Mouse (Mus musculus): ENCODE results near the gene Mfsd9. TPM values are rescaled to one million over a fixed set of nuclear protein-coding genes. Genes with fewer than 3 reads are reported as not detected.

Gene Mfsd9
- 0.99 and 1.4 TPM in 2 replicates for polyA plus RNA-seq (2016; fragmentation: Nextera tagmentation; extraction: Ambion mirVana)

DNA sequence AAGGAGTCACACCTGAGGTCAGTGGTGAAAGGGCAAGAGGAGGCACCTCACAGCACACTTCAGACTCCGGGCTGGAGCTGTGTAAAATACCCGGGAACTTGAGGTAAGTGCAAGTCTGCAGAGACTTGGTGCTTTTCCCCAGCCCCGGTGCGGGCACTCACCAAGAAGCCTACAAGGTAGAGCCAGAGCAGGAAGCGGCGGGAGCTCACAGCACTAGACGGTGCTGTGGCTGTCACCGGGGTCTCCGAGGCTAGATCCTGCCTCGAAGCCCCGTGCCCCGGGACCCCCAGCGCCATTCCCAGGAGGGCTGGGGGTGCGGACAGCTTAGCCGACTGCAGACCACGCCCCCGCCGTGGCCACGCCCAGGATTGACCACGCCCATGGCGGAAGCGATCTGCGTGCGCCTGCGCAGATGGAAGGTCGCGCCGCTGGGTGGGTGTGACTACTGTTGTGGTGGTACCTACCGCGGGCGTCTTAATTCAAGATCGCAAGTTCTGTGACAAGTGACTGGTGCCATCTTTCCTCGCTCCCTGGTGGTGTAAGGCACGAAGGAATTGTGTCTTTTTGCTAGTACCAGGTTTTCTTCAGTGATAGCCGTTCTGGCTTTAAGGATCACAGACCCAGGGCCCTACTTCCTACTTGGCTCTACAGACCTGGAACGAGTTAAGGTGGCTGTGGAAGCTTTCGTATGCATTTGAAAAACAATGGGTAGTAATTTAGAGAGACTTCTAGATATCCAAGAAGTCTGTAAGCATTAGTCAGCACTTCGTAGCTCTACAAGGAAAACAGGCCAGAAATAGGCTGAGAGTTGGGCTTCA lies at the start of gene Mfsd9:
Mfsd9 (minus strand) TSS at position 364 of the 818 bp plus-strand sequence.
- 6% methylated on average over 38 of the region's 38 CpGs for WGBS (ENCODE audit: insufficient replicate concordance)
- Histone ChIP-seq H3K9me3 (replicated peaks) (no peaks in the 10 kb centered on the region), H3K4me1 (peaks cover 12% of the 10 kb centered on the region), H3K27me3 (replicated peaks) (peaks cover 13% of the 10 kb centered on the region; the same call in 1 of the 2 replicates), H3K36me3 (no peaks in the 10 kb centered on the region), H3K27ac (peak within 1 kb of the TSS; percentile 43), H3K9ac (peak within 1 kb of the TSS; percentile 66), H3K4me3 (peak within 1 kb of the TSS; percentile 70), H3K4me2 (peak within 1 kb of the TSS; percentile 74)
- peak; percentile 95 for ATAC-seq

DNA sequence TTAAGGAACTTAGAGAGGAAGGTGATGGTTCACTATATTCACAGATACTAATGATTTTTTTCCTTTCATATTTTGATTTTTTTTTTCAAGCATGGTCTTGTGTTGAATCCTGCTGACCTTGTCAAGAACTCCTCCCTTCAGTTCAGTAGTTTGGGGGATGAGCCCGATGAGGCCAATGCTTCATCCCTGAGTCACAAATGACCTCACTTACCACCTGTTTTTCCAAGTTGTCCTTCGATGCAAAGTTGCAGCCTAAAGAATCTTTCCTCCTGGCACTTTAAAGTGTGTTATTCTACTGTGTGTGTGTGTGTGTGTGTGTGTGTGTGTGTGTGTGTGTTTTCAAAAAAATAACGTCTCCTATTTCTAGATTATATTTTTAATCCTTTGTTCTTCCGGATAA lies 45.0 kb upstream of the Mfsd9 start:
- Histone ChIP-seq H3K4me1 (no peaks in the 10 kb centered on the region), H3K27ac (no peak overlapping the region), H3K9ac (no peak overlapping the region), H3K36me3 (no peaks in the 10 kb centered on the region), H3K4me2 (no peak overlapping the region), H3K9me3 (replicated peaks) (no peaks in the 10 kb centered on the region), H3K27me3 (replicated peaks) (no peaks in the 10 kb centered on the region), H3K4me3 (no peak overlapping the region)
- ATAC-seq, result no peak
- WGBS (ENCODE audit: insufficient replicate concordance), result 65% methylated on average over 4 of the region's 4 CpGs

DNA sequence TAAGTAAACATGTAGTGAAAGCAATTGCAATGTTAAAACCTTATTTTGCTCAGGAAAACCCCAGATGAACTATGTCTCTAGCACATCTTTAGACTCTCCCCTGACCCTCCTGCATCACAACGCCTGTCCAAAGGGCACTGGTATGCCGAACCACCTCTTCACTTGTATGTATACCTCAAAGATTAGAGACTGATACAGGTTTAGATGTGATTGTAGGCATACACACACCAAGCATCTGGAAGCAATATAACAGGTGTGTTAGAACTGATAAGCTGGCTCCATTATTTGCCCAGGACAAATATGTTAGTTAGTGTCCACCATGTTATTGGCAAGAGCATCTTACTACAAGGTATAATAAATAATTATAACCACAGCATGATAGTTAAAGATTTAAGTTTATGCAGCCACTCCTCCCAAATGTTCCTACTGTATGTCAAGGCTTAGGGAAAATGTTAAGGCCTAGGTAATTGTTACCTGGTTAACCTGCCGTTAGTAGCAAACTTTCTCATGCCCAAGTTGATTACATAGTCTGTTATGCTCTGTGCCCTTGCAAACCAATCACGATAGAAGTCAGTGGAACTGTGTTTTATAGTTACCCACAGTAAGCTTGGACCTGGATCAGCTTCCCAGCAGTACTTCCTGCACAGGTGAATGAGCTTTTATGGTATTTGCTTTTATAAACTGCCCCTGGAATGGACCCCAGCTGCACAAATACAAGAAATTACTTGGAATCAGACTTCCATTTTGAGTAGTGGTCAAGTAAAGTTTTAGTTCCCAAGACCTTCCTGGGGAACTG lies 40.4 kb upstream of the Mfsd9 start:
- Histone ChIP-seq H3K27me3 (replicated peaks) (no peaks in the 10 kb centered on the region), H3K9ac (no peak overlapping the region), H3K27ac (no peak overlapping the region), H3K4me3 (no peak overlapping the region), H3K4me1 (no peaks in the 10 kb centered on the region), H3K9me3 (replicated peaks) (no peaks in the 10 kb centered on the region), H3K4me2 (no peak overlapping the region), H3K36me3 (no peaks in the 10 kb centered on the region)
- WGBS (ENCODE audit: insufficient replicate concordance), result 63% methylated on average over 4 of the region's 4 CpGs
- no peak for ATAC-seq

DNA sequence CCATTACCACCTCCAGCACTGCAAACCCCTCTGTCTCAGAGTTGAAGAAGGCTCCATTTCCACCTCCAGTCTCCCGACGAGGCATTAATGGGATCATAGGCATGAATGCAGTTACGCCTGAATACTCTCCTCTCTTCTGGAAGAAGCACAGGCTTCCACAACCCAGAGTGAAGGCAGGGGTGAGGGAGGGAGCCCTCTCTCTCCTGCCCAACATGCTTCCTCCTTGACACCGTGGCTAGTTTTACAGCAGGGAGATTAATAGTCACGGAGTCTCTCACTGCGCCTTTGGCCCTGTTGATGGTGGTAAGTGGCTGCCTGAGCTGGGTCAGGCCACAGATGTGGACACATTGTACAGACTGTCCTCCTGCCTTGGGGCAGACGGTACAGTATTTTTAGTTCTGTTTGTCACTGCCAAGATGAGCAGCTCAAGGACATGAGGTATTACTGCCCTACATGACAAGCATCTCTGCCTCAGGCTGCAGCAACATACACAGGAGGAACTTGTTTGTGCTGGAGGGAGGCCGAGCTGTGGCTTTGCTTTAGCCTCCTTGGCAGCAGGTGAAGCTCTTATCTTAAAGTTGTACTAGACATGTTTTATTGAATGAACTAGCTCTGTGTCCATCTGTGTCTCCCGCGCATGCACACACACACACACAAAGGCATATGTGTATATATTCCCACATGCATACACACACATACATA lies 38.9 kb upstream of the Mfsd9 start:
- Histone ChIP-seq H3K4me2 (no peak overlapping the region), H3K9me3 (replicated peaks) (no peaks in the 10 kb centered on the region), H3K9ac (no peak overlapping the region), H3K36me3 (no peaks in the 10 kb centered on the region), H3K4me3 (no peak overlapping the region), H3K27me3 (replicated peaks) (no peaks in the 10 kb centered on the region), H3K27ac (no peak overlapping the region), H3K4me1 (no peaks in the 10 kb centered on the region)
- WGBS (ENCODE audit: insufficient replicate concordance), result 56% methylated on average over 10 of the region's 10 CpGs
- no peak for ATAC-seq

DNA sequence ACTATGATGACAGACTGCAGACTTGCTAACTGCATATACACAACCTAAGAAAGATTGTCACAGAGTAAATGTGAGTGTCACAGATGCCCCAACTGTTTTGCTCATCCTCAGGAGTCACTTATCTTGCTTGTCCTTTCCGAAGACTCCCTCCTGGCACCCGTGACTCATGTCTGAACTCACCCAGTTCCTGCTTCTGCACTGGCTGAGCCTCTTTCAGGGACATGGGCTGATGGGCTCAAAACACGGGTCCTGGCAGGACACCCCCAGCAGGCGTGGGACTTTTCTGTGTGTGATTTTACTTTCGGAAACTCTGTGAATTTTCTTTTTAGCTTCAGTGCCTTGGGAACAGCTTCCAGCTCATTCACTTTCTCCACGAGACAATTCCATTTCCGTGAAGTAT lies 35.3 kb upstream of the Mfsd9 start:
- 55% methylated on average over 7 of the region's 7 CpGs for WGBS (ENCODE audit: insufficient replicate concordance)
- no peaks in the 10 kb centered on the region for H3K9me3 ChIP-seq (replicated peaks)
- H3K4me2 ChIP-seq, result no peak overlapping the region
- H3K27ac ChIP-seq, result no peak overlapping the region
- H3K9ac ChIP-seq, result no peak overlapping the region
- H3K4me3 ChIP-seq, result no peak overlapping the region
- no peaks in the 10 kb centered on the region for H3K4me1 ChIP-seq
- no peaks in the 10 kb centered on the region for H3K27me3 ChIP-seq (replicated peaks)
- ATAC-seq, result no peak
- no peaks in the 10 kb centered on the region for H3K36me3 ChIP-seq

DNA sequence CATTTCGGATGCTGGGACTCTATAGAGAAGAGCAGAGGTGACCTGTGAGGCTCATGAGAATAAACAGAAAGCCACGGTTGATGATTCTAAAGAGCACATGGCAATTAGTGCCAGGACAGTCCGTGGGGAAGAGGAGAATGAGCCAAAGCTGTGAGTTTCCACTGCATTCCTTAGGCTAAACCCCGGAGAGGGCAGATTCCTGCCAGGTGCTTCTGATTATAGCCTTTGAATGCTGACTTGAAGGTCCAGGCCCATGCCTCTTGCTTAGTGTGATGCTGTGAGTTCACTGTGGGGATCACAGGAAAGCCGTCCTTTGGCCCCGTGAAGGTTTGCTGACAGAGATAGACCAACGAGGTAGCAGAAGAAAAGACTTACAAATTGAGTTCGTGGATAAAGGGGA lies 34.4 kb upstream of the Mfsd9 start:
- Histone ChIP-seq H3K9ac (no peak overlapping the region), H3K4me1 (no peaks in the 10 kb centered on the region), H3K4me3 (no peak overlapping the region), H3K4me2 (no peak overlapping the region), H3K27ac (no peak overlapping the region), H3K36me3 (no peaks in the 10 kb centered on the region), H3K27me3 (replicated peaks) (no peaks in the 10 kb centered on the region), H3K9me3 (replicated peaks) (no peaks in the 10 kb centered on the region)
- ATAC-seq, result no peak
- WGBS (ENCODE audit: insufficient replicate concordance), result 63% methylated on average over 8 of the region's 8 CpGs

DNA sequence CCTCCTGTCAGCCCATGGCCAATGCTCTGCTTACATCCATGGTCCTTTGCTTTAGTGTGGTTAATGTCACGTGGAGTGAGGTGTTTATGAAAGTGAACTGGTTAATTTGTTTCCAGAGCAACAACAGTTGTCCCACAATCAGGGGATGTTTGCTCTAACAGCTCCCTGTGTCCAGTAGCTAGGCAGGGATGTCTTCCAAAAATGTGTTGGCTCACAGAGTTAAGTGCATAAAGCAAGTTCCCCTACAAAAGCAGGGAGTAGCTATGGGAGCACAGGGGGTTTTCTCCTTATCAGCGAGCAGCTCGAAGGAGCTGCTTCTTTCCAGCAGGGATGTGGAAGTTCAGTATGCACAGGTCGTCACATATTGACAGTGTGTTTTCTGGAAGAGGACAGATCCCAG lies 34.0 kb upstream of the Mfsd9 start:
- Histone ChIP-seq H3K27ac (no peak overlapping the region), H3K4me2 (no peak overlapping the region), H3K9ac (no peak overlapping the region), H3K4me3 (no peak overlapping the region), H3K4me1 (no peaks in the 10 kb centered on the region), H3K36me3 (no peaks in the 10 kb centered on the region), H3K27me3 (replicated peaks) (no peaks in the 10 kb centered on the region), H3K9me3 (replicated peaks) (no peaks in the 10 kb centered on the region)
- no peak for ATAC-seq
- WGBS (ENCODE audit: insufficient replicate concordance), result 51% methylated on average over 4 of the region's 4 CpGs

DNA sequence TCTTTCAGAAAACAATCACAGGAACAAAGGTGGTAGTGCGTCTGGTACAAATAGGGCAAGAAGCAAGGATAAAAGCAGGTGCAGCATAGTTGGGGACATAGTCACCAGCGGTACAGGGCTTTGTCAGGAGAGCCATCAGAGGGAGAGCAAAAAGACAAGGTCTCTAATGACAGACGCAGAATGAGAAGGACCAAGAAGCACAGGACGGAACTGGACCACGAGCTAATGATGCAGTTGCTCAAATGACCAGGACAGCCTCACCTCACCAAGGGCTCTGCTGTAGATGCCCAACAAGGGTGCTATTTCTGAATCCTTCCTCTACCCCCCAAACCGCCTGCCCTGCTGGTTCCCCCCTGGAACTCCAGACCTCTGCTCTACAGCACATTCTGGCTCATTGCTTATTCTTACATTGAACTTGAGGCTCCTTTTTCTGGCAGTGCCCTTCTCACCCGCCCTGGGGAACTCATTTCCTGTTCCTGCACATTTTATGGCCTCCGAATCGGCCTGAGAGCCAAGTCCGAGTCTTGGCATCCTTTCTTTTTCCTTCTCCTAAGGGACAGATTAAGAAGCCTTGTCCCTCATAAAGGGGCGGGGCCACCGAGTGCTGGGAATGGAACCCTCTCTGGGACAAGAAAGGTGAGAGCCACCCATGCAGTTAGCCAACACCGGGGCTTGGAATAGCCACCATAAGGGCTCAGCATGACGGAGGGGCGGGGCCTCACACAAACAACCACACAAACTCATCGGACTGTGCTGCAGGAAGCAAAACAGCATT lies 24.8 kb upstream of the Mfsd9 start:
- Histone ChIP-seq H3K4me1 (no peaks in the 10 kb centered on the region), H3K27ac (no peak overlapping the region), H3K9ac (no peak overlapping the region), H3K4me3 (no peak overlapping the region), H3K9me3 (replicated peaks) (no peaks in the 10 kb centered on the region), H3K4me2 (no peak overlapping the region), H3K36me3 (no peaks in the 10 kb centered on the region), H3K27me3 (replicated peaks) (no peaks in the 10 kb centered on the region)
- ATAC-seq, result no peak
- WGBS (ENCODE audit: insufficient replicate concordance), result 55% methylated on average over 16 of the region's 16 CpGs

DNA sequence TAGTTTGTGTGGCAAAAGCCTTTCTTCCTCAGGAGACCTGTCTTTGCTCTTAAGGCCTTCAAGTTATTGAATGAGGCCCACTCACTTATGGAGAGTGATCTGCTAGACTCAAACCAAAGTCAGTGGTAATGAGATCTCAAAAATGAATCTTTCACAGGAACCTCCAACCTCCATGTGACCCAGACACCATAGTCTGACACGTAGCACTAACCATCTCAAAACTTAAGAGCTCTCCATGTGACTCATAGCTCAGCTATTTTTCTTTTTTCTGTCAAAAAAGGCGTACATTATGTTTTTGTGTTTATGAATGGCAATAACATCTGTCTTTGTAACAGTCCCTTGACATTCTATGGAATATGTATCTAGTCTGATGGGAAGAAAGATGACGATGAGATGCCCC lies 18.2 kb upstream of the Mfsd9 start:
- H3K4me2 ChIP-seq, result no peak overlapping the region
- no peak for ATAC-seq
- WGBS (ENCODE audit: insufficient replicate concordance), result 69% methylated on average over 3 of the region's 3 CpGs
- no peaks in the 10 kb centered on the region for H3K36me3 ChIP-seq
- H3K9ac ChIP-seq, result no peak overlapping the region
- H3K27ac ChIP-seq, result no peak overlapping the region
- no peaks in the 10 kb centered on the region for H3K27me3 ChIP-seq (replicated peaks)
- no peaks in the 10 kb centered on the region for H3K9me3 ChIP-seq (replicated peaks)
- H3K4me1 ChIP-seq, result no peaks in the 10 kb centered on the region
- H3K4me3 ChIP-seq, result no peak overlapping the region

DNA sequence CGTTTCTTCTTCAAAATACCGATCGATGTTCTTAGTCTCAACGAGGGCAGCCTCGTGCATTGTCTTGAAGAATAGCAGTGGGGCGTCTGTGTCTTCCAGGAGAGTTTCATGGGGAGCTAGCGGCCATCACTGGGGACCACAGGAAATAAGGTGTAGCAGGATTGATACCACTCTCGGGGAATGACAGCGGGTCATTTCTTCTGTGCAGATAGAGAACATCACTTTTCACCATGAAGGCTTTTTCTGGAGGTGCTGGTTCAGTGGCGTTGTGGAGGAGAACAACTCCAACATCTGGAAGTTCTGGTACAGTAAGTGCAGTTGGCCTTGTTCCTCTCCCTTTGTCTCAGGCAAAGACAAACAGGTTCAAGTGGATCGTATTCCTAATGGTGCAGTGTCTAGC lies 15.4 kb upstream of the Mfsd9 start:
- no peaks in the 10 kb centered on the region for H3K9me3 ChIP-seq (replicated peaks)
- H3K4me3 ChIP-seq, result no peak overlapping the region
- no peak overlapping the region for H3K4me2 ChIP-seq
- H3K36me3 ChIP-seq, result no peaks in the 10 kb centered on the region
- no peaks in the 10 kb centered on the region; the same call in 1 of the 2 replicates for H3K4me1 ChIP-seq
- H3K27me3 ChIP-seq (replicated peaks), result no peaks in the 10 kb centered on the region
- WGBS (ENCODE audit: insufficient replicate concordance), result 73% methylated on average over 11 of the region's 11 CpGs
- H3K9ac ChIP-seq, result no peak overlapping the region
- H3K27ac ChIP-seq, result no peak overlapping the region
- no peak for ATAC-seq

DNA sequence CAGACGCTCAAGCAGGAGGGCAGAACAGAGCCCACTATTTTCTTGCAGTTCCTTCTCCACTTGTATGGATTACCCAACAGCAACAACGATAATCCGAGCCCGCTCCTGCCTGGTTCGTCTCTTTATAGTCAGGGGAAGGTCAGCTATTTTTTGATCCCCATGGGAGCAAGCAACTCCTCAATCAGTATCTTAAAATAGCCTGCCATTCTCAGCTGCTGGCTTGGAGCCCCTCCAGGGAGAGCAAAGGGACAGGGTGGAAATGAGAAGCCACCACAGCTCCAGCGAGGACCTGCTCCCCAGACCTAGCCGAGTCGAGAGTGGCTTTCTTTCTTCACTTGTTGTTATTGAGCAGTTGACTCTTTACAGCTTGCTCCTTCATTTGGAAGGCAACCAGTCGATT lies 14.9 kb upstream of the Mfsd9 start, which contains the start of gene Tmem182:
Tmem182 (plus strand) TSS at position 251 of the 400 bp plus-strand sequence.
- Histone ChIP-seq H3K4me1 (no peaks in the 10 kb centered on the region; the same call in 1 of the 2 replicates), H3K9me3 (replicated peaks) (no peaks in the 10 kb centered on the region), H3K4me2 (no peak within 1 kb of the TSS), H3K9ac (no peak within 1 kb of the TSS), H3K27me3 (replicated peaks) (no peaks in the 10 kb centered on the region), H3K27ac (no peak within 1 kb of the TSS), H3K4me3 (no peak within 1 kb of the TSS), H3K36me3 (no peaks in the 10 kb centered on the region)
- 63% methylated on average over 9 of the region's 9 CpGs for WGBS (ENCODE audit: insufficient replicate concordance)
- ATAC-seq, result no peak
